ENCODE assay signal across 26 mouse cellular contexts in the genomic region with DNA sequence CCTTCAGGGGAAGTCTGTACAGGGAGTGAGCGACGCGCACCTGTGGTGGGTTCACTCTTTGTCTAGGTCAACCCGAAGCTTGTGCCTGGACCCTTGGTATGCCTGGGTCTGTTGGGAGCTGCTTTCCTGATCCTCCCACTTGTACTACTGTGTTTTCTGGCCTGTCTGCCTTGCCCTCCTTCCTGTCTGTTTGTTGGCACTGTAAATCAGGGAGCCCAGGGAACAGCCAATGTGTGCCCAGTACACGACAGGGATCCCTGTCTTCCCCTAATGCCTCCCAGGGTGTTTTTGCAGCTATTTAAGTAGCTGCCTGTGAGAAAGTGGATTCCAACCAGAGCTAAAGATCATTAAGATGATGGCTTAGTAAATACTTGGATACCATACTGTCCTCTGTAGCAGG.
"Had no signal": no experiment of that assay in that cellular context is flagged by ENCODE, and none has a peak within 500 bp of the region (broad histone marks: within the 10 kb centered on the region; RNA-seq: fewer than 3 reads in every experiment).

No protein-coding gene starts in this region.

- ATAC-seq: hindbrain, postnatal 0 days; intestine, embryonic 16.5 days; liver, embryonic 12.5 days had no signal

- DNase-seq: gastrocnemius, postnatal 36 days; heart, adult 11 months; heart, adult 2 months; heart, postnatal 14 days; heart, postnatal 36 days; kidney, adult 11 months; kidney, adult 2 months; kidney, adult 9 months; kidney, postnatal 14 days; kidney, postnatal 36 days; layer of hippocampus, adult 9-11 months; layer of hippocampus, postnatal 36 days; left cerebral cortex, postnatal 4 days; lung, adult 18-20 months had no signal

- H3K4me3 ChIP-seq: heart, adult 2 months; heart, embryonic 13.5 days; heart, embryonic 15.5 days; hindbrain, embryonic 13.5 days; hindbrain, embryonic 15.5 days; kidney, embryonic 15.5 days; limb, embryonic 13.5 days; limb, embryonic 15.5 days; liver, embryonic 12.5 days had no signal

- H3K9me3 ChIP-seq: heart, embryonic 15.5 days; hindbrain, embryonic 13.5 days; hindbrain, embryonic 15.5 days; kidney, embryonic 15.5 days; limb, embryonic 13.5 days; limb, embryonic 15.5 days; liver, embryonic 12.5 days had no signal

- H3K27me3 ChIP-seq: heart, embryonic 13.5 days; heart, embryonic 15.5 days; hindbrain, embryonic 13.5 days; hindbrain, embryonic 15.5 days; kidney, embryonic 15.5 days; limb, embryonic 13.5 days; limb, embryonic 15.5 days had no signal

- H3K4me1 ChIP-seq: heart, embryonic 13.5 days; heart, embryonic 15.5 days; hindbrain, embryonic 13.5 days; hindbrain, embryonic 15.5 days; kidney, embryonic 15.5 days; limb, embryonic 13.5 days; limb, embryonic 15.5 days had no signal

- H3K36me3 ChIP-seq: heart, embryonic 15.5 days; hindbrain, embryonic 13.5 days; kidney, embryonic 15.5 days; limb, embryonic 15.5 days; liver, embryonic 12.5 days had no signal

- H3K9ac ChIP-seq: heart, embryonic 13.5 days; heart, embryonic 15.5 days; hindbrain, embryonic 13.5 days; hindbrain, embryonic 15.5 days; kidney, embryonic 15.5 days; limb, embryonic 13.5 days; limb, embryonic 15.5 days; liver, embryonic 12.5 days; liver, embryonic 14.5 days had no signal

- H3K27ac ChIP-seq: heart, adult 2 months; heart, embryonic 13.5 days; heart, embryonic 15.5 days; hindbrain, embryonic 13.5 days; hindbrain, embryonic 15.5 days; hindbrain, postnatal 0 days; kidney, embryonic 15.5 days; kidney, postnatal 0 days; limb, embryonic 13.5 days; limb, embryonic 15.5 days; liver, embryonic 12.5 days; liver, embryonic 14.5 days had no signal
